Mouse (Mus musculus) central nervous system, embryonic 14 days (tissue): ENCODE measurements around the gene Avp. TPM values are rescaled to one million over a fixed set of nuclear protein-coding genes. Genes with fewer than 3 reads are reported as not detected.

Experiments
- polyA plus RNA-seq: library from polyadenylated mRNA; depleted of rRNA; stranded (reverse); fragments of >200 nt; gene quantifications from 2 replicates; pipeline ENCODE4 v1.2.3, GENCODE M21; 2012; rRNA removed

Gene Avp
- 1.7 and 2.7 TPM in 2 replicates for polyA plus RNA-seq

DNA sequence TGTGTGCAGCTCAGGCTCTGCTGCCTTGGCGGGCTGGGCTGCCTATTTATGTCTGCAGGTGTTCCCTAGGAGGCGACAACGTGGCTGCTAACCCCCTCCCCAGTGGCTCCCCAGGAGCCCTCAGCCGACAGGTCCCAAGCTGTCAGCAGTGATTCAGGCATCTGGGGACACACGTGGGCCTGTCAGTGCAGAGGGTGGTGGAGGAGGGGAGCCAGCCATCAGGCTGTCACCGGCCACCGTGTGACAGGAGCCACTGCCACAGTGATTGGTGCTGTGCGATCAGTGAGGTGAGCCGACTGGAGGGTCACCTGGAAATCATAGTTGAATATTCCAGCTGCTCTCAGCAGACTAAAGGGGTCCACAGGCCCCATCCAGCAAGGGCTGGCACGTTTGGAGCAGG lies at the start of gene Avp:
Gene Avp (minus strand): TSS at position 3 of the 400 bp plus-strand sequence.

DNA sequence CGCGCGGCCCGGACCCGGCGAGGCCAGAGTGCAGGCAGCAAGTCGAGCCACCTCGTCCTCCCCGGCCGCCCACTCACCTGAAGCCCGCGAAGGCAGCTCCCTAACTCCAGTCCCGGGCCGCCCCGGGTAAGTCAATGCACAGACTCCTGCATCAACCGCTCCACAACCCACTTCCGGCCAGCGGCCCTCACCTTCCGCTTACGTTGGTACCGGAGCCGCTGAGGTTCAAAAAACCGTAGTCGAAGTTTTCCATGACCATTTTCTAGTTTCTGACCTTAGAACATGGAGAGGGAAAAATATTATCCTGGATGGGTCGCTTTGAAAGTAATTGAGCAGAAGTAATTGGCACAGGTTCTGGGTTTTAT lies 47.5 kb upstream of the Avp start, which contains the start of the genes Fastkd5 and Ubox5:
Gene Fastkd5 (minus strand): TSS at position 189 of the 365 bp plus-strand sequence.
Gene Ubox5 (minus strand): TSS at position 200 of the 365 bp plus-strand sequence.

DNA sequence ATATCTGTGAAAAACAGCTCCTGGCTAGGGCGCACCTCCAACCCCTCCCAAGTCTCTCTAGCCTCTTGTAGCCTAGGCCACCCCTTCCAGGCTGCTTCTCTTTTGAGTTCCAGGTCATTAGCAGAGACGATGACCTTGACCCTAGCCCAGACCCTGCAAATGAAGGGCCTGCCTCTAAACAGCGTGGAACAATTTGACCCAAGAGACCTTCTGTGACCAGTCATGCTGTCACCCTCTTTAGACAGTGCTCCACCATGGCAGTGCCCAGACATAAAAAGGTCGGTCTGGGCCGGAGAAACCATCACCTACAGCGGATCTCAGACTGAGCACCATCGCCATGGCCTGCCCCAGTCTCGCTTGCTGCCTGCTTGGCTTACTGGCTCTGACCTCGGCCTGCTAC lies 6.5 kb downstream of the Avp start, which contains the start of gene Oxt:
Gene Oxt (plus strand): TSS at position 301 of the 400 bp plus-strand sequence.

DNA sequence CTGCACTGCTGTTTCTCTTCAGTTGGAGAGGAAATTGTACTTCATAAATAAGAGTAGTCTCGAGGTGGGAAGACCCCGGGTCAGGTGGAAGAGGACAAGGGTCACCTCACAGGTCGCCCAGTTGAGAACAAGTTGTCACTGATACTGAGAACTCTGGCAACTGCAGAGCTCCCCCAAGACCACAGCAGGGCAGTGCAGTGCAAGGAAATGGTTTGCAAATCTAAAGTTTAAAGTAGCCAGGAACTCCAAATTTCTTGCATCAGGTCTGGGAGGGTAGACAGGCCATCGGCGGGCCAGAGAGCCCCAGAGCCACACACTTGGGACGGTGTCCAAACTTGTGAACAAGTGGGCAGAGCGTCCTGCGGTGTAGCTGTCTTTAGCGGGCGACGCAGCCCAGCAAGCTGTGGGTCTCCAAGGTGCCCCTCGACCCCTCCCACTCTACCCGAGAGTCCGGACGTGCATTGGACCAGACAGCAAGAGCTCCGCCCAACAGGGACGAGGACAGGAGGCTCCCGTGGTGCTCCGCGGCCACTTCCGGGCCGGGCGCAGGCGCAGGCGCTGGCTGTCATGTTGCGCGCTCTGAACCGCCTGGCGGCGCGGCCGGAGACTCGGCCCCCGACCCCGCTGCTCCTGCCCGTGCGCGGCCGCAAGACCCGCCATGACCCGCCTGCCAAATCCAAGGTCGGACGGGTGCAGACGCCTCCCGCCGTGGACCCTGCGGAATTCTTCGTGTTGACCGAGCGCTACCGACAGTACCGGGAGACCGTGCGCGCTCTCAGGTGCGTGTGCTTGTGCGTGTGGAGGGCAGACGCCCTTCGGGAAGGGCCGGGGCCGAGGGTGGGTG lies 18.9 kb downstream of the Avp start, which contains the start of gene Mrps26:
Gene Mrps26 (plus strand): TSS at position 531 of the 844 bp plus-strand sequence.

Other genes with a start within 250 kb of the Avp start
- gene Cpxm1, start 185.0 kb downstream of the Avp start, polyA plus RNA-seq, result 22.4 and 46.7 TPM in 2 replicates
- gene Gm28372, start 177.3 kb downstream of the Avp start, polyA plus RNA-seq, result not detected in 2 replicates
- gene 1700020A23Rik, start 177.3 kb downstream of the Avp start, polyA plus RNA-seq, result not detected in 2 replicates
- gene Tmem239, start 176.1 kb downstream of the Avp start, polyA plus RNA-seq, result not detected in 2 replicates
- gene Vps16, start 158.2 kb downstream of the Avp start, polyA plus RNA-seq, result 160 and 172 TPM in 2 replicates
- 35.8 and 39.7 TPM in 2 replicates for gene Pced1a, start 157.9 kb downstream of the Avp start, polyA plus RNA-seq
- gene Ptpra, start 132.3 kb downstream of the Avp start, polyA plus RNA-seq, result 120 and 125 TPM in 2 replicates
- 74.1 and 74.6 TPM in 2 replicates for gene Mrps26, start 18.8 kb downstream of the Avp start, polyA plus RNA-seq
- 0.45 TPM in 1 of 2 replicates, not detected in the other for gene Oxt, start 6.4 kb downstream of the Avp start, polyA plus RNA-seq
- gene Fastkd5, start 47.5 kb upstream of the Avp start, polyA plus RNA-seq, result 5.3 and 6.4 TPM in 2 replicates
- 9.8 and 9.9 TPM in 2 replicates for gene Ubox5, start 47.5 kb upstream of the Avp start, polyA plus RNA-seq
- gene Lzts3, start 60.2 kb upstream of the Avp start, polyA plus RNA-seq, result 27.5 and 29.7 TPM in 2 replicates
- 59.0 and 60.2 TPM in 2 replicates for gene Ddrgk1, start 82.1 kb upstream of the Avp start, polyA plus RNA-seq
- gene Itpa, start 85.1 kb upstream of the Avp start, polyA plus RNA-seq, result 94.1 and 106 TPM in 2 replicates
- 2.5 and 2.6 TPM in 2 replicates for gene Slc4a11, start 115.0 kb upstream of the Avp start, polyA plus RNA-seq